ENCODE assay signal across 8 mouse cellular contexts in genomic region chr2:162932706-162933105, GRCm38 (mm10). TPM values are rescaled to one million over a fixed set of nuclear protein-coding genes. Genes with fewer than 3 reads are reported as not detected.
DNase-seq lines count a peak whose midpoint lies in the region; ATAC-seq and TF ChIP-seq lines count a peak whose summit lies in the region.

No protein-coding gene starts in this region.

- no peaks in the 10 kb centered on the region for H3K9me3 ChIP-seq in forebrain, embryonic 15.5 days
- no peaks in the 10 kb centered on the region for H3K9me3 ChIP-seq in liver, embryonic 11.5 days (ENCODE audit: control insufficient read depth, low read length)

- peak overlapping the region; percentile 66 for H3K4me2 ChIP-seq in forebrain, embryonic 15.5 days (replicated peaks)
- H3K4me2 ChIP-seq in liver, embryonic 11.5 days = peak overlapping the region; percentile 90

- no peak for DNase-seq in kidney, adult 2 months
- DNase-seq in kidney, adult 18-20 months = no peak
- DNase-seq in adipocyte (ENCODE audit: low spot score) = peak; percentile 25
- DNase-seq in liver, embryonic 11.5 days (ENCODE audit: low spot score) = no peak
- DNase-seq in yolk sac, embryonic 10.5 days (ENCODE audit: low spot score) = peak; percentile 67
- DNase-seq in urinary bladder, postnatal 25 days (ENCODE audit: low spot score) = no peak
- DNase-seq in ovary, postnatal 14 days (ENCODE audit: low spot score) = no peak

- no peak for TF ChIP-seq POLR2A in kidney, adult 2 months (IDR thresholded peaks at IDR 0.05; ENCODE audit: low read depth, low read length)

- TF ChIP-seq CTCF in kidney, adult 2 months (conservative IDR thresholded peaks at IDR 0.05; ENCODE audit: insufficient read depth, insufficient read length, low read depth, low read length) = no peak

- no peaks in the 10 kb centered on the region for H3K27me3 ChIP-seq in kidney, adult 2 months (replicated peaks; ENCODE audit: control insufficient read depth, insufficient read depth, low read length)
- H3K27me3 ChIP-seq in forebrain, embryonic 15.5 days = no peaks in the 10 kb centered on the region
- no peaks in the 10 kb centered on the region for H3K27me3 ChIP-seq in liver, embryonic 11.5 days (replicated peaks; ENCODE audit: control insufficient read depth, insufficient read depth, low read length)

- 26% methylated on average over 4 of the region's 4 CpGs for WGBS in kidney, adult 2 months
- WGBS in forebrain, embryonic 15.5 days = 56% methylated on average over 4 of the region's 4 CpGs
- 49% methylated on average over 4 of the region's 4 CpGs for WGBS in liver, embryonic 11.5 days

- peak overlapping the region; percentile 24 for H3K4me3 ChIP-seq in kidney, adult 2 months (ENCODE audit: insufficient read depth, low read depth, low read length)
- H3K4me3 ChIP-seq in forebrain, embryonic 15.5 days = peak overlapping the region; percentile 98
- H3K4me3 ChIP-seq in liver, embryonic 11.5 days (ENCODE audit: low read depth, low read length) = peak overlapping the region; percentile 73

- H3K4me1 ChIP-seq in kidney, adult 2 months (ENCODE audit: control insufficient read depth, insufficient read depth, low read length) = peaks cover 6% of the 10 kb centered on the region
- H3K4me1 ChIP-seq in forebrain, embryonic 15.5 days = peaks cover 20% of the 10 kb centered on the region
- H3K4me1 ChIP-seq in liver, embryonic 11.5 days (replicated peaks; ENCODE audit: control insufficient read depth, insufficient read depth, low read length) = peaks cover 8% of the 10 kb centered on the region

- no peak for ATAC-seq in forebrain, embryonic 15.5 days (replicated peaks)
- ATAC-seq in liver, embryonic 11.5 days (replicated peaks; ENCODE audit: low FRiP score) = no peak

- H3K9ac ChIP-seq in forebrain, embryonic 15.5 days (replicated peaks) = no peak overlapping the region
- peak overlapping the region; percentile 50; the same call in 1 of the 2 replicates for H3K9ac ChIP-seq in liver, embryonic 11.5 days (ENCODE audit: low read depth, low read length)

- no peak overlapping the region for H3K27ac ChIP-seq in kidney, adult 2 months (ENCODE audit: insufficient read depth, low read depth, low read length)
- no peak overlapping the region for H3K27ac ChIP-seq in forebrain, embryonic 15.5 days (replicated peaks)
- 0 out of 2 replicates have a peak overlapping the region, but pooled peaks have one; percentile 8 for H3K27ac ChIP-seq in liver, embryonic 11.5 days (ENCODE audit: low read depth, low read length)

- H3K36me3 ChIP-seq in kidney, adult 2 months (ENCODE audit: control insufficient read depth, insufficient read depth, low read length) = peaks cover 17% of the 10 kb centered on the region
- H3K36me3 ChIP-seq in forebrain, embryonic 15.5 days = peaks cover 45% of the 10 kb centered on the region
- H3K36me3 ChIP-seq in liver, embryonic 11.5 days (ENCODE audit: control insufficient read depth, insufficient read depth, low read length) = peaks cover 27% of the 10 kb centered on the region

RNA-seq across cellular contexts. Expression of gene Srsf6, which starts 1.4 kb away (rescaled TPM):
- polyA plus RNA-seq in kidney, adult 2 months (2012; rRNA removed) = 58.7 and 64.6 TPM in 2 replicates
- 172 and 180 TPM in 2 replicates for polyA plus RNA-seq in forebrain, embryonic 15.5 days (2015; fragmentation: Nextera tagmentation; extraction: Ambion mirVana)
- 240 and 261 TPM in 2 replicates for polyA plus RNA-seq in liver, embryonic 11.5 days (2014; fragmentation: Nextera tagmentation; extraction: Ambion mirVana)

RNA-seq across cellular contexts. Expression of gene L3mbtl1, which starts 10.6 kb away (rescaled TPM):
- polyA plus RNA-seq in kidney, adult 2 months (2012; rRNA removed) = 0.27 and 0.34 TPM in 2 replicates
- polyA plus RNA-seq in forebrain, embryonic 15.5 days (2015; fragmentation: Nextera tagmentation; extraction: Ambion mirVana) = 0.86 and 1.3 TPM in 2 replicates
- polyA plus RNA-seq in liver, embryonic 11.5 days (2014; fragmentation: Nextera tagmentation; extraction: Ambion mirVana) = 0.05 and 0.08 TPM in 2 replicates

RNA-seq across cellular contexts. Expression of gene Sgk2, which starts 54.4 kb away (rescaled TPM):
- polyA plus RNA-seq in kidney, adult 2 months (2012; rRNA removed) = 98.5 and 101 TPM in 2 replicates
- 0.32 TPM in 1 of 2 replicates, not detected in the other for polyA plus RNA-seq in forebrain, embryonic 15.5 days (2015; fragmentation: Nextera tagmentation; extraction: Ambion mirVana)
- 2.8 and 3.3 TPM in 2 replicates for polyA plus RNA-seq in liver, embryonic 11.5 days (2014; fragmentation: Nextera tagmentation; extraction: Ambion mirVana)

Comparison
In these comparisons a context has a peak if more than half of its experiments do, and no peak if none do; other contexts are left out.
1. DNase-seq: peak in adipocyte (single experiment) and yolk sac, embryonic 10.5 days (single experiment); none in kidney, adult 2 months (single experiment), kidney, adult 18-20 months (single experiment), liver, embryonic 11.5 days (single experiment), urinary bladder, postnatal 25 days (single experiment) and ovary, postnatal 14 days (single experiment).
2. H3K4me3 ChIP-seq: peak in every context shown above with its lines; median percentile 98 in forebrain, embryonic 15.5 days; 73 in liver, embryonic 11.5 days; 24 in kidney, adult 2 months.
3. RNA of gene Sgk2, which starts 54.4 kb away (polyA plus RNA-seq): 98.5 to 101 TPM in kidney, adult 2 months; 2.8 to 3.3 TPM in liver, embryonic 11.5 days and 0.32 TPM in forebrain, embryonic 15.5 days; every median in the first group is over 10 times any median in the second.